Mouse (Mus musculus) frontal cortex, postnatal 10 days (tissue): ENCODE data around the gene Myadml2.
A peak's percentile ranks its signal among the peaks of the same experiment; 100 is the strongest.

Source experiments
- DNase-seq, 2 experiments: peaks; one replicate each; pipeline ENCODE4 v3.0.0; 2022; ENCODE audit warnings: low spot score in 2 of 2, mixed read lengths in 1 of 2

The Myadml2 gene

GRCm38 (mm10) chr11:120629911-120630310, 18.0 kb downstream of the Myadml2 start:
- peak in 1 of 2 experiments; percentile 11 for DNase-seq

DNA sequence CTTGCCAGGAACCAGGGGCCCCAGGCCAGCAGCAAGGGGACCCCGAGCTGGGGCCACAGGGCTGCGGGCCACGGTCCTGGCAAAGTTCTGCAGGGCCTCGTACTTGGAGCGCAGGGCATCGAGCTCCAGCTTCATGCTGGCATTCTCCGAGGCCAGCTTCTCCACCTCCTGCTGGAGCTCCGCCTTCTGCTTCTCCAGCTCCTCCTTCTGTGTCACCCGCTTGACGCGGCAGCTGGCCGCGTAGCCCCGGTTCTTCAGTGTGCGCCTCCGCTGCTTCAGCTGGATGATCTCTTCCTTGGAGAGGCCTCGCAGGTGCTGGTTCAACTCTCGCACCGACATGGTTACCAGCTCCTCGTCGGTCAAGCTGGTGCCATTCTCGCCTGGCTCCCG, 18.6 kb downstream of the Myadml2 start:
- peak in 1 of 2 experiments; percentile 19 for DNase-seq

- no peak for DNase-seq
Observed at GRCm38 (mm10) chr11:120628601-120629340, 19.2 kb downstream of the Myadml2 start.

DNA sequence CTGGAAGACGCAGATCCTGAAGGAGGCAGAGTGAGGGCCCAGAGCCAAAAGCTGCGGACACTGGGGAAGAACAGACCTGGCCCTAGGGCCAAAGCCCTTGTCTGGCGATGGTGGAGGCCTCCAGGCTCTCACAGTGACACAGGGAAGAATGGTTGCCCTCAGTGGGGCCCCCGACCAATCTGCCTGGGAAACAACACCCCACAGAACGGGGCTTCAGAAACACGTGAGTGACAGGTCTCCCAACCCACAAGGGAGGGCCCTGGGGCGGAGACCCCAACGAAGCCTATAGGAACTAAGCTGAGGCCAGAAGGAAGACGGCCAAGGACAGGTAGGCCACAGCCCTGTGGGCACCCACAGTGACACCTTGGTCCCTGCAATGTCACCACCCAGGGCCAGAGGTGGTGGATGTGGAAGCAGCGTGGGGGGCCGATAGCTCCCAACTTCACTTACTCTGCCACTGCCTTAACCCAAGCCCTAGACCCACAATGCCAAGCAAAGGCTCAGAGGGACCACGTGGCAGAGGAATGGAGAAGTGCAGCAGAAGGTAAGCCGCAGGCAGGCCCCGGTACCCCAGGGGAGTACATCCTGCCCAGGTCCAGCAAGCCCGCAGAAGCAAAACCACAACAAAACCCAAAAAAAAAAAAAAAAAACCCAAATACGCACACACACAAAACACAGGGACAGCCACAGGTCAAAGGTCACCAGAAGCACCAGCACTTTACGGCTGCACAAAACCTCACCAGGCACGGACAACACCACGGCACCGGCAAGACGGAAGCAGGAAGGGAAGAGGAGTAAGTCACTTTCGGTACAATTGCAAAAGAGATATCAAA, 20.3 kb downstream of the Myadml2 start:
- no peak for DNase-seq

- DNase-seq: no peak
Observed at GRCm38 (mm10) chr11:120626785-120627467, 21.0 kb downstream of the Myadml2 start.

GRCm38 (mm10) chr11:120625152-120625775, 22.7 kb downstream of the Myadml2 start, which contains the start of gene Sirt7:
TSS of gene Sirt7 (minus strand) at chr11:120625240.
- no peak for DNase-seq

DNA sequence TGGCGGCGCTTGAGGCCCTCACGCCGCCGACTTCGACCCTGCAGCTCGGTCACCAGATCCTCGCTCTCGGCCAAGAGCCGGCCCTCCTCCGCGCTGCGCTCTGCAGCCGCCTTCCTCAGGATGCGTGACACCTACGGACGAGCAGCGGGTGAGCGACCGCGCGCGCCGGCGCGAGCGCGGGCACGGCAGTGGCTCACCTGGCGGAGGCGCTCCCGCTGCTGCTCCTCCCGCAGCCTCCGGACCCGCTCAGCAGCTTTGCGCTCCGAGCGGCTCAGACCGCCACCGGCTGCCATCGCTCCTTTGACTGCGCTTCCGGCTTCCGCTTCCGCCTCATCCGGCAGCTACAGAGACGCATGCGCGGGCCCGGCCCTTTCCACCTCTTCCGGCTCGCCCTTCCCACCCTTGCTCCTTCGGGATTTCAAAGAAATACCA, 23.3 kb downstream of the Myadml2 start:
- DNase-seq: peak; percentile 75 to 82

DNA sequence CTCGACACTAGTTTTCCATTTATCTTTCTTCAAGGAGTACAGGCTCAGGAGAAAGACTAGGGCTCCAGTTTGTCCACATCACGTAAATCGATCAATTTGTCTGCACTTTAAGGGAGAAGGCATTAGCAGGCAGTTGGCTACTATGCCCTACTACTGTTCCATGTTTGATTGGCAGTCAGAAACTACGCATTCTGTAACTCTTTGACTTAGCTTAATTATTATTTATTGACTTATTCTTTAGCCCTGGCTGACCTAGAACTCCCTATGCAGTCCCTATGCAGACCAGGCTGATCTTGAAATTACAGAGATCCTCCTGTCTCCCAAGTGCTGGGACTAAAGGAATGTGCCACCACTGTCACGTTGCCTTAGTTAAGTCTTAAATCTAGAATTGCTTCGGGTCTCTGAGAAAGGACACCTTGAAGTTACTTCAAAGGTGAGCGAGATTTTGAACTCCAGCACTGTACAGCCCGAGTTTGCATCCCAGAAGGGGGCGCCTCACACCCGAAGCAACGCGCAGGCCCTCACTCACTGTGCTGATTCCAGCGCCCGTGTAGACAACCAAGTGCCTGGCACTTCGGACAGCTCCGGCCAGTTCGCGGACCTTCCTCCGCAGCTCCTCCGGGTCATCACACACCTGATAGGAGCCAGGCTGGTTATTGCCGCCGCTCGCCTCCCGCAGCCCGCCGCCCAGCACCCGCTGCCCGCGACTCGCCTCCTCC, 23.8 kb downstream of the Myadml2 start:
- peak in 1 of 2 experiments; percentile 66 for DNase-seq

GRCm38 (mm10) chr11:120622805-120623204, 25.2 kb downstream of the Myadml2 start:
- no peak for DNase-seq

DNA sequence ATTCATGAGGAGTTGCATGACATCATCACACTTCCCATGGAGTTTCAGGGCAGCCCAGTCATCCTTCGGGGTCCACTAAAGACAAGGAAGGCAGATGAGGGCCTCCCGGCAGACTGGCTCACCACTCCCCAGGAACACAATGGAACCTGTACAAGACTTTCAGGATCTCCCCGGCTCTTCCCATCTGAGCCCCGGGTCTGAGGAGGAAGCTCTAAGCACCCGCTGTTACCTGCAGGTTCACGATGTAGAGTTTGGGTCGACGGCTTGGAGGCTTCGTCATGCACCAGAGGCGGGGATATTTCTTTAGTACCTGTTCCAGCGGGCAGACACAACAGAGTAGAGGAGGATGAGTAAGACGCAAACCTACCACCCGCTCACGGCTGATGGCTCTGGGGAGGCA, 27.8 kb downstream of the Myadml2 start:
- no peak for DNase-seq

DNA sequence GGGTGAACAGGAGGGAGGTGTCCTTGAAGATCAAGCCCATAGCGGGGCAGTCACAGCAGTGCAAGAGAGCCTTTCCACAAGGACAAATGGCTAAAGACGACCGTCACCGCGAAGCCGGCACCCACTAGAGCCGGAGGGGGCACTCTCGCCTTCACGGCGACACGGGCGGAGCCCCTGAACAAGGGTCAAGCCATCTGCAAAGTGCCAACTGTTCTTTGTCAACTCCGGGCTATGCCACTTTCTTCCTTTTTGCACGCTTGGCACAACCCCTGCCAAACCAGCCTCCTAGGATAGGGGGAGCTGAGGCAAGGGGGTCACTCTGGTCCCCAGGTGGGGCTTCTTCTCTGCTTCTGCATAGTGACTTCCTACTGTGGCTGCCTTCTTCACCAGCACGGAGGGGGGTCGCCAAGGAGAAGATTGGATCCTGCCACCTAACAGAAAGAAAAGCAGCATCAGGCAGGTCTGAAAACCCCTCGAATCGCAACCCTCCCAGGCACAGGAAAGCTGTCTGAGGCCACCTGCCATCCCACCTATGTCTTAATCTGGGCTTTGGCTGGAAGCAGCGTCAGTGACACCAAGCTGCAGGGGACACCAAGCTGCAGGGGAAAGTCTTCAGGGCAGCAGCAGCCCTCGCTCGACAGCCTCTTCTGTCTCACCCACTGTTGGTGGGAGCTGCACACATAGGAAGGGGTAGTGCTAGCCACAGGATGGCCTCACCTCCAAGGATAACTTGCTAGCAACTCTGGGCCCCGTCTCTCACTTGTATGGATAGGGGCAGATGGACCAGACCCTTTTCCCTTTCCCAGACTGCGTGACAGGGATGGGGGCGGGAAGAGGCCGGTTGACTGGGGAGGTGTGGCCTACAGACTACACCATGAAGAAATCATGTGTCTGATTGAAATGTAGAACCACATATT, 29.1 kb downstream of the Myadml2 start:
- DNase-seq: no peak

- DNase-seq: peak; percentile 87 to 91
Observed at GRCm38 (mm10) chr11:120617519-120618112, 30.3 kb downstream of the Myadml2 start, which contains the start of gene Pcyt2. TSS of gene Pcyt2 (minus strand) at chr11:120617936.

DNA sequence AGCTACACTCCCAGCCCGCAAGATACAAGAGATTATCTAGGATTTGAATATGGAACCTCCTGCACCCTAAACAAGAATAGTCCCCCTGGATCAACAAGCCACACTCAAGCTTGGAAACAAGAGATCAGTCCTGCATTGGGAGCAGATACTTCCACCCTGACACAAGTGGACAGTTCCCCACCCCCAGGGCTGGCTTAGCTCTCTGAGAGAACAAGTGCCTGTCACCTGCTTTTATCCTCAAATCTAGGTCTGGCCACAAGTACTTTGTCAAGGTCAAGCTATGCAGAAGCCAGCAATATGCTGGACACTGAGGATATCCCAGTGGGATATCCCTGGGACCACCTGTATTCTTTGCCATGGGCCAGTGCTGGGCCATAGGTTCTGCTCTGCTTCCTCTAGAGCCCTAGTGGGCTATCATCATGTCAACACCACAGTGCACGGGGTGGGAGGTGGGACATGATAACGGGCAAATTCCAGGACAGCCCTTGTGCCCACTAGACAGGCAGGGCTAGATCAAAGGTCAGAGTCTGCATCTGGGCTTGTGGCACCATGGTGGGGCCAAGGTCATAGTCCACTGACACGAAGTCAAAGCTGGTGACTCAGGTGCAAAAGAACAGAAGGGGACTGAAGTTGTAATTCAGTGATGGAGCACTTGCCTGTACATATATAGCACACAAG, 31.2 kb downstream of the Myadml2 start:
- DNase-seq: no peak

GRCm38 (mm10) chr11:120615606-120616203, 32.3 kb downstream of the Myadml2 start:
- no peak for DNase-seq

GRCm38 (mm10) chr11:120615167-120615566, 32.8 kb downstream of the Myadml2 start:
- DNase-seq: no peak

GRCm38 (mm10) chr11:120613976-120614375, 34.0 kb downstream of the Myadml2 start:
- no peak for DNase-seq

DNA sequence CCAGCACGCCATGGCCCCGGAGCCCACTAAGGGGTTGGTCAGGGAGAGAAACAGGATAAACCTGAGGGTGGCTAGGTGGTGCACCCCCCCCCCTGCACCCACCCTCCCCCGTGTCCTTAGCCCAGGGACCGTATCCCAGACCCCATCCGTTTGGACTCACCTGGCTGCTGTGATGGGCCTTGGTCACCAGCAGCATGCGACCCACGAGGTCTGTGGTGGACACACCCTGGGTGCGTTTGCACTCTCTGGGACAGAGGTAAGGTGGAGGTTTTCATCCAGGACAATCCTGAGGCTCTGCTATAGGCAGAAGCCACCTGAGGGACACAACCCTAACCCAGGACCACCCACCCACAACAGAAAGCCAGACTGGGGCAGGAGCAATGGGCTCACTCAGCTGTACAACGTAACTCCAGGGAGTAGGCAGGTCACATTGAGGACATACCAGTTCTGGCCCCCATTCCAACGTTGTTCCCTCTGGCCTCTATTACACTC, 34.4 kb downstream of the Myadml2 start:
- DNase-seq: no peak

- DNase-seq: peak in 1 of 2 experiments; percentile 64
Observed at GRCm38 (mm10) chr11:120612763-120613162, 35.2 kb downstream of the Myadml2 start.
